Mouse (Mus musculus): Measurements from ENCODE around the gene Vip. TPM values are rescaled to one million over a fixed set of nuclear protein-coding genes. Genes with fewer than 3 reads are reported as not detected.

Vip gene
- polyA plus RNA-seq, 1 experiment from 2014 or later, result not detected

DNA sequence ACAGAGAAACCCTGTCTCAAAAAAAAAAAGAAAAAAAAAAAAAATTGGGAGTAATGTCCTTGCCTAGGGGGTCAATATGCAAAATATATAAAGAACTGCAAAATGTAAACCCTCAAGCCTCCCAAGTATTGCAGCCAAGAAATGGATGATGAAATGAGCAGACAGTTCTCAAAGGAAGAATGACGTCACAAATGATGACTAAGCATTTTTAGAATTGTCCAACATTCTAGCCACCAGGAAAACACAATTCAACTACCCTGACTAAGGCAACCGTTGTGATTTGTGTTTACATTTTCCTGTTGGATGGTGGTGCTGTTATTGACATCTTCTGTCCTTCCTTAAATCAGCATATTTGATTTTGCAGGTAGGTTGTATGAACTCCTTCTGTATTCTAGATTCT, 42.3 kb downstream of the Vip start:
- Histone ChIP-seq H3K36me3 (ENCODE audit: control insufficient read depth, insufficient read depth, low read length) (no peaks in the 10 kb centered on the region), H3K4me1 (ENCODE audit: control insufficient read depth in 2 of 2, insufficient read depth in 2 of 2, low read length in 2 of 2) (no peaks in the 10 kb centered on the region), H3K9me3 (ENCODE audit: control insufficient read depth, low read length) (no peaks in the 10 kb centered on the region), H3K4me3 (ENCODE audit: control insufficient read depth in 1 of 2, insufficient read depth in 1 of 2, low read depth in 1 of 2, low read length in 2 of 2) (no peak overlapping the region), H3K27me3 (ENCODE audit: control insufficient read depth, insufficient read depth, low read length) (no peaks in the 10 kb centered on the region), H3K9ac (ENCODE audit: low read length) (no peak overlapping the region), H3K27ac (replicated peaks in 1 of 2; ENCODE audit: control insufficient read depth in 1 of 2, insufficient read depth in 1 of 2, low read depth in 2 of 2, low read length in 2 of 2) (no peak overlapping the region), H3K4me2 (ENCODE audit: low read length) (no peak overlapping the region)
- WGBS, result 73% methylated on average over 2 of the region's 2 CpGs
- no peak for ATAC-seq (ENCODE audit: insufficient number of reproducible peaks, insufficient read depth, low FRiP score, low read depth)

DNA sequence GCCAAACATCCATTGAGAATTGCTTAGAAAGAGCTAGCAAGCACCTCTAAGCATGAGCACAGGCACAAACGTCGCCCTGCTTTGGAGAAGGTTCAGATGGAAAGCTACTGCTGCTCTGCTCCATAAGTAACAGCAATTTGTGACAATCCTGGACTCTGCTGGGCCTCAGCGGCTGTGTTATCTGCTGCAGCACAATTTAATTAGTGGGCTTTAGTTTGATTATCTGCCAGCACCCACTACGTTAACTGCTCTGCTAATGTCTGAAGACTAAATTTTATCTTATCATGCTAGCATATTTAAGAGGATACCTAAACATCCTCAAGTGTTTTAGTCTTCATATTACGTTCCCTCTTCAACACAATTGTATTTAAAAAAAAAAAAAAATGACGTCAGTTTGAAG, 46.6 kb downstream of the Vip start:
- WGBS, result 23% methylated on average over 6 of the region's 6 CpGs
- no peaks in the 10 kb centered on the region for H3K36me3 ChIP-seq (ENCODE audit: control insufficient read depth, insufficient read depth, low read length)
- no peak overlapping the region for H3K9ac ChIP-seq (ENCODE audit: low read length)
- H3K4me3 ChIP-seq (ENCODE audit: control insufficient read depth in 1 of 2, insufficient read depth in 1 of 2, low read depth in 1 of 2, low read length in 2 of 2), result no peak overlapping the region
- no peaks in the 10 kb centered on the region for H3K9me3 ChIP-seq (ENCODE audit: control insufficient read depth, low read length)
- H3K4me2 ChIP-seq (ENCODE audit: low read length), result no peak overlapping the region
- no peak overlapping the region for H3K27ac ChIP-seq (replicated peaks in 1 of 2; ENCODE audit: control insufficient read depth in 1 of 2, insufficient read depth in 1 of 2, low read depth in 2 of 2, low read length in 2 of 2)
- H3K4me1 ChIP-seq (ENCODE audit: control insufficient read depth in 2 of 2, insufficient read depth in 2 of 2, low read length in 2 of 2), result no peaks in the 10 kb centered on the region
- ATAC-seq (ENCODE audit: insufficient number of reproducible peaks, insufficient read depth, low FRiP score, low read depth), result no peak
- no peaks in the 10 kb centered on the region for H3K27me3 ChIP-seq (ENCODE audit: control insufficient read depth, insufficient read depth, low read length)

DNA sequence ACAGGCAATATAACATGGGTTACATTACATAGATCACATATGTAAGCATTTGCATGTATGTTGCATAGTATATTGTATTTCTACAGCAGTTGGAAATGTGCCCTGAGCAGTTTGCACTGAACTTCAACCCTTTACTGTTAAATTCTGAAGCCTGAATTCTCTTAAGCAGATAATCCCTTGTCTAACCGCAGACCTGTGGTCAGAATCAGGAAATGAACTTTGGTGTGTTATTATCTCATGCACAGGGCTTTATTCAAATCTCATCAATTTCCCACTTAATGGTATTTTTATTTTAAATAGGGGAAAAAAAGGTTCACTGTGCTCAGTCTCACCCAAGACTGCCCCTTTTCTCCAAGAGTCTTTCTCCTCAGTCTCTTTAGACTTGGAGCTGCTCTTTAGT, 55.3 kb downstream of the Vip start:
- 59% methylated on average over 1 of the region's 1 CpGs for WGBS

More for the DNA sequence above, 55.3 kb downstream of the Vip start:
- H3K9ac ChIP-seq (ENCODE audit: low read length), result no peak overlapping the region
- no peak for ATAC-seq (ENCODE audit: insufficient number of reproducible peaks, insufficient read depth, low FRiP score, low read depth)
- H3K4me2 ChIP-seq (ENCODE audit: low read length), result no peak overlapping the region
- H3K4me3 ChIP-seq (ENCODE audit: control insufficient read depth in 1 of 2, insufficient read depth in 1 of 2, low read depth in 1 of 2, low read length in 2 of 2), result no peak overlapping the region
- H3K27ac ChIP-seq (replicated peaks in 1 of 2; ENCODE audit: control insufficient read depth in 1 of 2, insufficient read depth in 1 of 2, low read depth in 2 of 2, low read length in 2 of 2), result no peak overlapping the region
- no peaks in the 10 kb centered on the region for H3K9me3 ChIP-seq (ENCODE audit: control insufficient read depth, low read length)
- no peaks in the 10 kb centered on the region for H3K36me3 ChIP-seq (ENCODE audit: control insufficient read depth, insufficient read depth, low read length)
- H3K4me1 ChIP-seq (ENCODE audit: control insufficient read depth in 2 of 2, insufficient read depth in 2 of 2, low read length in 2 of 2), result no peaks in the 10 kb centered on the region
- H3K27me3 ChIP-seq (ENCODE audit: control insufficient read depth, insufficient read depth, low read length), result no peaks in the 10 kb centered on the region

Other genes with a start within 250 kb of the Vip start
- 27.0 and 27.1 TPM in 2 replicates for gene Syne1, start 87.7 kb upstream of the Vip start, polyA plus RNA-seq (2014; fragmentation: Nextera tagmentation; extraction: Ambion mirVana)
- 7.1 and 7.7 TPM in 2 replicates for gene Myct1, start 45.4 kb upstream of the Vip start, polyA plus RNA-seq (2014; fragmentation: Nextera tagmentation; extraction: Ambion mirVana)
- gene Fbxo5, start 166.4 kb downstream of the Vip start, polyA plus RNA-seq (2014; fragmentation: Nextera tagmentation; extraction: Ambion mirVana), result 35.1 and 43.0 TPM in 2 replicates
- gene Mtrf1l, start 184.7 kb downstream of the Vip start, polyA plus RNA-seq (2014; fragmentation: Nextera tagmentation; extraction: Ambion mirVana), result 13.3 and 15.9 TPM in 2 replicates